Mouse (Mus musculus) kidney, postnatal 10 days (tissue): ENCODE measurements around the gene Slc2a13.
A peak's percentile ranks its signal among the peaks of the same experiment; 100 is the strongest.

Experiments used
- DNase-seq: peaks from one replicate; pipeline ENCODE4 v3.0.0; 2021; ENCODE audit warnings: mixed read lengths

The Slc2a13 gene

GRCm38 (mm10) chr15:91263926-91264325, 309.1 kb downstream of the Slc2a13 start:
- DNase-seq: no peak

DNA sequence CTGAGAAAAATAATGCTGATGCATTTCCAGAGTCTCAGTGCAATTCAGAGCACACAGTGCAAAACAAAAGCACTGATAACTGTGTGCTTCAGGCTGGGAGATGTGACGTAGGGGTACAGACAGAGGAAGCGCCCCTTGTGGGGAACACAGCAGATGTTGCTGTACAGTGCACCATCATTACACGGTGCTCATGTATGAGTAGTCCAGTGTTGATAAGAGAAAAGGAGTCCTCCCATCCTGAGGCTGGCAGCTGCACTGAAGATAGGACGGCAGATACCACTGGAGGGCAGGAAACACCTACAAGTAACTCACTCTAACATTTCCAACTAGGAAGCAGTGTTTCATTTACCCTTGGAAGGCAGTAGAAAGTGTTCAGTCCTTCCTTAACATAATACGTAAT, 312.5 kb downstream of the Slc2a13 start:
- peak; percentile 15 for DNase-seq

GRCm38 (mm10) chr15:91257140-91257539, 315.9 kb downstream of the Slc2a13 start:
- DNase-seq: peak; percentile 49

DNA sequence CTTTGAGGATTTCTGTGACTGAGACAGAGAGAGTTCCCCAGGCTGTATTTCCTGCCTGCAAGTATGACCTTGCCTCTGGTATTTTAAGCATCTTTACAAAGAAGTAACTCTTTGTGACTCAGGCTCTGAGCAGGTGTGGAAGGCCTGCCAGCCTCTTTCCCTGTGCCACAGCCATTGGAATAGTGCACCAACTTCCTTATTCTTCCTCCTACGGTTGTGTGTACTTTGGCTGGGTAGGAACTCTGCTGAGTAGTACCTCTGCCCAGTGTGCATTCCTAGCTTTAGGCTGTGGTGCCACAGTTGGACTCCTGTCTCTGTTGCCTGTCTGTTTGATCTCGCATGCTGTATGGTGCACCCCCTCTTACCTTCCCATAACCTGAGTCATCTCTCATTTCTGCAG, 317.8 kb downstream of the Slc2a13 start:
- DNase-seq: no peak

GRCm38 (mm10) chr15:91252956-91253355, 320.1 kb downstream of the Slc2a13 start:
- DNase-seq: no peak

DNA sequence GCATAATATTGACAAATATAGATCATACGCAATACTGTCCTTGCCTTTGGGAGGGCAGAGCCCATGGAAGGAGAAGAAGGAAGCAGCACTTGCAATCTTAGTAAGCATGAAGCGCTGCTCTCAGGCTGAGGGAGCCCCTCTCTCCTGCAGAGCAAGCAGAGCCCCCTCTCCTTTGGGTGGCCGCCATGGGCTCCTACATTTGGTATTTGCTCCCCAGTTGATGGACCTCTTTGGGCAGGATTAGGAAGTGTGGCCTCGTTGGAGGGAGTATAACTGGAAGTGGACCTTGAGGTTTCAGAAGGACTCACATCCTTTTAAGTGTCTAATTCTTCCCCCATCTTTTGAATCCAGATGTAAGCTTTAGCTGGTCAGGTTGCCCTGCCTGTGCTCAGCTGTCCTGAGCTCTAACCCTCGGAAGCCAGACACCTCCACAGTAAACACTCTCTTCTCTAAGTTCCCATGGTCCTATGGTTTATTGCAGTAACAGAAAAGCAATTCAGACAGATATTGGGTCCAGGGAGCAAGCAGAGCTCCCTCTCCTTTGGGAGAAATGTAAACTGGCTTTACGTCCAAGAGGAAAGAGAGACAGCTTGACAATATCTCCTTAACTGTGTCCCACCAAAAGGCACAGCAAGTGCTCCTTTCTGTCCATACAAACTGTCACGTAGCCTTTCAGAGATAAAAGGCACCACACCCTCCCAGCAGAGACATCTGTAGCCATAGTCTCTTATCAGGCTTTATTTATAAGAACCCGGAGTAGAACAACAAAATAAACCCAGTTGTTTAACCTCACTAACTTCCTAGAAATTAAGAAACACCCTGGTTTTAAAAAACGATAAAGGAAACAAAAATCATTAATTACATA, 321.3 kb downstream of the Slc2a13 start:
- no peak for DNase-seq

DNA sequence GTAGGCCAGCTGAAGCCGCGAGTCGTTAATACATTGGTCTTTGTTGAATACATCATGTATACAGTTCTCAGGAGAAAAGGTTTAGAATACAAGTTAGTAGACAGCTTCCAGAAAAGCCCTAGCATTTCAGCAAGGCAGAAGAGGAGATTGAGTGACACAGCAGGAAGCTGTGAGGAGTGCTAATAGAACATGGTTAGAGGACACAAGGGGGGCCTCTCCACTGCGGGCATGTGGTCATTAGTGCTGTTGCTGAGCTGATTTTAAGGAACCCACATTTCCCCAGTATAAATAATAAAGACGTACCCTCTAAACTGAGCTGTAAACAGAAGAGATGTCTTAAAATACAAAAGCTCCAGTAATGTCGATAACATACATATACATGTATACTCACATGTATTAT, 322.2 kb downstream of the Slc2a13 start:
- peak; percentile 36 for DNase-seq

DNA sequence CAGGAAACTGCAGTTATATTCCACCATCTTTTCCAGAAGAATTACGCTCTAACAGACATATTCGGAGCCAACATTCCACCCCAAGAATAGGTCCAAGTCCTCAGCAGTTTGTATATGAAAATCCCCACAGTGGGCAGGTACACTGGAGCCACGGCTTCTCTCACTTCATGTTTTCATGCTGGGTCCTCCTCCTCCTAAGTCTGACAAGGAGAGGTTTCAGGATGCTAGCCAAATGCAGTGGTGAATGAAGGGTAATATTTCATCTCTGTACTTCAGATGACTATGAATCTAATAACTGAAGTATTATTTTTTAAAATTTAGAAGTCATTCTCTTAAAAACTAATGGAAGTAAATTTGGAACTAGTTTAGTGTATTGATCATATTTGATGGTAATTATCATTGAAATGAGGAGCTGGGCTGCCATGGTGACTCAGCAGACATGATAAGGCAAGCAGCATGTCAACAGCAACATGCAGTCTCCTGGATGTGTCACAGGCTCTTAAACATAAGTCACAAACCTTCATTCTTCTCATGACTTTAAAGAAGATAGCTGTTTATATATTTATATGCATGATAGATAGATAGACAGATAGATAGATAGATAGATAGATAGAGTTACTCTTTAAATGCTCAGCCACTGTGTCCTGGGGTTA, 332.3 kb downstream of the Slc2a13 start:
- DNase-seq: no peak

- DNase-seq: no peak
Measured at GRCm38 (mm10) chr15:91237294-91237693, 335.8 kb downstream of the Slc2a13 start.
